Mouse (Mus musculus): Measurements from ENCODE around the gene Lrrc8a. TPM values are rescaled to one million over a fixed set of nuclear protein-coding genes. Genes with fewer than 3 reads are reported as not detected.
A peak's percentile ranks its signal among the peaks of the same experiment; 100 is the strongest.

Gene Lrrc8a
- polyA plus RNA-seq, 1 experiment from 2014 or later, result 54.8 TPM

- H3K4me2 ChIP-seq, result peak within 1 kb of the TSS; percentile 95
- H3K4me3 ChIP-seq, result peak within 1 kb of the TSS; percentile 96
- ATAC-seq (ENCODE audit: low read depth), result peak; percentile 94
- H3K4me1 ChIP-seq (replicated peaks), result peaks cover 26% of the 10 kb centered on the region
- H3K27me3 ChIP-seq, result no peaks in the 10 kb centered on the region
- WGBS, result under 1% methylated on average over 53 of the region's 68 CpGs
- H3K36me3 ChIP-seq, result peaks cover 3% of the 10 kb centered on the region; the same call in 1 of the 2 replicates
- H3K27ac ChIP-seq (replicated peaks), result peak within 1 kb of the TSS; percentile 71
- H3K9ac ChIP-seq, result peak within 1 kb of the TSS; percentile 90
- H3K9me3 ChIP-seq, result no peaks in the 10 kb centered on the region
These were observed 48.9 kb downstream of the Lrrc8a start, which contains the start of the genes Dolk and Nup188 for GRCm38 (mm10) chr2:30286192-30287026. Dolk (minus strand) TSS chr2:30286334. Nup188 (plus strand) TSS chr2:30286397.

GRCm38 (mm10) chr2:30287027-30287373 lies 49.5 kb downstream of the Lrrc8a start:
- WGBS, result under 1% methylated on average over 10 of the region's 10 CpGs
- peak overlapping the region; percentile 71 for H3K27ac ChIP-seq (replicated peaks)

GRCm38 (mm10) chr2:30299525-30299924 lies 62.0 kb downstream of the Lrrc8a start:
- Histone ChIP-seq H3K4me1 (replicated peaks) (no peaks in the 10 kb centered on the region), H3K27me3 (no peaks in the 10 kb centered on the region), H3K4me3 (no peak overlapping the region), H3K9ac (no peak overlapping the region), H3K4me2 (no peak overlapping the region), H3K9me3 (no peaks in the 10 kb centered on the region), H3K27ac (replicated peaks) (no peak overlapping the region), H3K36me3 (peaks cover 72% of the 10 kb centered on the region)
- WGBS, result 77% methylated on average over 3 of the region's 3 CpGs
- ATAC-seq (ENCODE audit: low read depth), result no peak

More at GRCm38 (mm10) chr2:30287027-30287373, 49.5 kb downstream of the Lrrc8a start:
- ATAC-seq (ENCODE audit: low read depth), result no peak
- peak overlapping the region; percentile 90 for H3K9ac ChIP-seq
- peak overlapping the region; percentile 95 for H3K4me2 ChIP-seq
- H3K36me3 ChIP-seq, result peaks cover 5% of the 10 kb centered on the region; the same call in 1 of the 2 replicates
- peak overlapping the region; percentile 96 for H3K4me3 ChIP-seq
- H3K9me3 ChIP-seq, result no peaks in the 10 kb centered on the region
- peaks cover 26% of the 10 kb centered on the region for H3K4me1 ChIP-seq (replicated peaks)
- H3K27me3 ChIP-seq, result no peaks in the 10 kb centered on the region

GRCm38 (mm10) chr2:30299966-30300365 lies 62.5 kb downstream of the Lrrc8a start:
- H3K27me3 ChIP-seq, result no peaks in the 10 kb centered on the region
- H3K9ac ChIP-seq, result no peak overlapping the region
- WGBS, result 94% methylated on average over 5 of the region's 5 CpGs
- ATAC-seq (ENCODE audit: low read depth), result no peak
- H3K4me3 ChIP-seq, result no peak overlapping the region
- no peaks in the 10 kb centered on the region for H3K9me3 ChIP-seq
- H3K4me2 ChIP-seq, result no peak overlapping the region
- peaks cover 77% of the 10 kb centered on the region for H3K36me3 ChIP-seq
- no peaks in the 10 kb centered on the region for H3K4me1 ChIP-seq (replicated peaks)
- H3K27ac ChIP-seq (replicated peaks), result no peak overlapping the region

- no peak for ATAC-seq (ENCODE audit: low read depth)
These were observed 68.6 kb downstream of the Lrrc8a start for GRCm38 (mm10) chr2:30306087-30306486.

GRCm38 (mm10) chr2:30309351-30309750 lies 71.8 kb downstream of the Lrrc8a start:
- H3K9ac ChIP-seq, result no peak overlapping the region
- H3K36me3 ChIP-seq, result peaks cover 98% of the 10 kb centered on the region
- no peak overlapping the region for H3K27ac ChIP-seq (replicated peaks)
- 94% methylated on average over 3 of the region's 3 CpGs for WGBS
- no peak overlapping the region for H3K4me3 ChIP-seq
- H3K4me2 ChIP-seq, result no peak overlapping the region
- no peak for ATAC-seq (ENCODE audit: low read depth)
- no peaks in the 10 kb centered on the region for H3K27me3 ChIP-seq
- no peaks in the 10 kb centered on the region for H3K9me3 ChIP-seq
- no peaks in the 10 kb centered on the region for H3K4me1 ChIP-seq (replicated peaks)

More at GRCm38 (mm10) chr2:30306087-30306486, 68.6 kb downstream of the Lrrc8a start:
- H3K4me3 ChIP-seq, result no peak overlapping the region
- WGBS, result 95% methylated on average over 7 of the region's 7 CpGs
- no peak overlapping the region for H3K27ac ChIP-seq (replicated peaks)
- no peak overlapping the region for H3K9ac ChIP-seq
- no peaks in the 10 kb centered on the region for H3K4me1 ChIP-seq (replicated peaks)
- no peak overlapping the region for H3K4me2 ChIP-seq
- peaks cover 99% of the 10 kb centered on the region for H3K36me3 ChIP-seq
- no peaks in the 10 kb centered on the region for H3K9me3 ChIP-seq
- H3K27me3 ChIP-seq, result no peaks in the 10 kb centered on the region

- ATAC-seq (ENCODE audit: low read depth), result no peak
- no peaks in the 10 kb centered on the region for H3K27me3 ChIP-seq
- WGBS, result 91% methylated on average over 2 of the region's 2 CpGs
- no peak overlapping the region for H3K9ac ChIP-seq
- no peaks in the 10 kb centered on the region for H3K4me1 ChIP-seq (replicated peaks)
- no peak overlapping the region for H3K4me2 ChIP-seq
- no peak overlapping the region for H3K4me3 ChIP-seq
- no peak overlapping the region for H3K27ac ChIP-seq (replicated peaks)
- H3K9me3 ChIP-seq, result no peaks in the 10 kb centered on the region
- peaks cover 98% of the 10 kb centered on the region for H3K36me3 ChIP-seq
These were observed 74.0 kb downstream of the Lrrc8a start for GRCm38 (mm10) chr2:30311481-30311880.

Other genes starting within 250 kb of the Lrrc8a start
- gene Wdr34, start 188.8 kb upstream of the Lrrc8a start, polyA plus RNA-seq (2015; fragmentation: Nextera tagmentation; extraction: Ambion mirVana), result 49.6 and 53.5 TPM in 2 replicates
- 338 and 380 TPM in 2 replicates for gene Set, start 180.3 kb upstream of the Lrrc8a start, polyA plus RNA-seq (2015; fragmentation: Nextera tagmentation; extraction: Ambion mirVana)
- 1.8 and 2.7 TPM in 2 replicates for gene Pkn3, start 160.0 kb upstream of the Lrrc8a start, polyA plus RNA-seq (2015; fragmentation: Nextera tagmentation; extraction: Ambion mirVana)
- gene Zdhhc12, start 144.1 kb upstream of the Lrrc8a start, polyA plus RNA-seq (2015; fragmentation: Nextera tagmentation; extraction: Ambion mirVana), result 26.5 and 32.5 TPM in 2 replicates
- 11.8 and 12.8 TPM in 2 replicates for gene Zer1, start 113.1 kb upstream of the Lrrc8a start, polyA plus RNA-seq (2015; fragmentation: Nextera tagmentation; extraction: Ambion mirVana)
- gene Tbc1d13, start 104.0 kb upstream of the Lrrc8a start, polyA plus RNA-seq (2015; fragmentation: Nextera tagmentation; extraction: Ambion mirVana), result 9.4 and 11.7 TPM in 2 replicates
- gene Endog, start 66.2 kb upstream of the Lrrc8a start, polyA plus RNA-seq (2015; fragmentation: Nextera tagmentation; extraction: Ambion mirVana), result 15.6 and 17.3 TPM in 2 replicates
- 59.0 and 61.0 TPM in 2 replicates for gene Spout1, start 59.3 kb upstream of the Lrrc8a start, polyA plus RNA-seq (2015; fragmentation: Nextera tagmentation; extraction: Ambion mirVana)
- 13.1 and 13.3 TPM in 2 replicates for gene Kyat1, start 31.9 kb upstream of the Lrrc8a start, polyA plus RNA-seq (2015; fragmentation: Nextera tagmentation; extraction: Ambion mirVana)
- 0.23 and 0.24 TPM in 2 replicates for gene Gm28035, start 2.9 kb downstream of the Lrrc8a start, polyA plus RNA-seq (2015; fragmentation: Nextera tagmentation; extraction: Ambion mirVana)
- 4.3 and 4.8 TPM in 2 replicates for gene Phyhd1, start 28.5 kb downstream of the Lrrc8a start, polyA plus RNA-seq (2015; fragmentation: Nextera tagmentation; extraction: Ambion mirVana)
- gene Gm28038, start 43.3 kb downstream of the Lrrc8a start, polyA plus RNA-seq (2015; fragmentation: Nextera tagmentation; extraction: Ambion mirVana), result not detected in 2 replicates
- gene Dolk, start 48.6 kb downstream of the Lrrc8a start, polyA plus RNA-seq (2015; fragmentation: Nextera tagmentation; extraction: Ambion mirVana), result 33.1 and 35.6 TPM in 2 replicates
- 19.7 and 26.7 TPM in 2 replicates for gene Nup188, start 48.7 kb downstream of the Lrrc8a start, polyA plus RNA-seq (2015; fragmentation: Nextera tagmentation; extraction: Ambion mirVana)
- gene Sh3glb2, start 121.6 kb downstream of the Lrrc8a start, polyA plus RNA-seq (2015; fragmentation: Nextera tagmentation; extraction: Ambion mirVana), result 131 and 147 TPM in 2 replicates
- gene Miga2, start 126.5 kb downstream of the Lrrc8a start, polyA plus RNA-seq (2015; fragmentation: Nextera tagmentation; extraction: Ambion mirVana), result 26.0 and 26.3 TPM in 2 replicates
- 51.4 and 52.0 TPM in 2 replicates for gene Dolpp1, start 154.5 kb downstream of the Lrrc8a start, polyA plus RNA-seq (2015; fragmentation: Nextera tagmentation; extraction: Ambion mirVana)
- 22.2 and 23.0 TPM in 2 replicates for gene Crat, start 178.1 kb downstream of the Lrrc8a start, polyA plus RNA-seq (2015; fragmentation: Nextera tagmentation; extraction: Ambion mirVana)
- gene Ptpa, start 178.3 kb downstream of the Lrrc8a start, polyA plus RNA-seq (2015; fragmentation: Nextera tagmentation; extraction: Ambion mirVana), result 124 and 126 TPM in 2 replicates
- gene Ier5l, start 236.5 kb downstream of the Lrrc8a start, polyA plus RNA-seq (2015; fragmentation: Nextera tagmentation; extraction: Ambion mirVana), result 2.1 and 3.1 TPM in 2 replicates

All from neural tube, embryonic 13.5 days (tissue).